Mouse (Mus musculus) cerebellum, adult 2 months (tissue): ENCODE measurements around the gene Zfp597.

Experiments used
- CTCF ChIP-seq: fragments of 200-500 bp; IDR thresholded peaks from 2 replicates; pipeline ENCODE4 v1.5.1; 2011; ENCODE audit warnings: low read depth, mild to moderate bottlenecking, control low read depth, low read length, moderate library complexity, borderline replicate concordance; ENCODE audit not compliant: insufficient read depth
- POLR2A ChIP-seq: fragments of 200-500 bp; IDR thresholded peaks from 2 replicates; pipeline ENCODE4 v1.6.1; 2011; ENCODE audit warnings: low read length, control low read depth, borderline replicate concordance; ENCODE audit not compliant: insufficient read depth

GRCm38 (mm10) chr16:3923966-3924365, 39.6 kb upstream of the Zfp597 start:
- TF ChIP-seq POLR2A: no peak
- TF ChIP-seq CTCF: no peak
